Mouse (Mus musculus) hindbrain, embryonic 11.5 days (tissue): ENCODE results near the gene Susd2. TPM values are rescaled to one million over a fixed set of nuclear protein-coding genes. Genes with fewer than 3 reads are reported as not detected.
A peak's percentile ranks its signal among the peaks of the same experiment; 100 is the strongest.

Source experiments
- ATAC-seq: fragments of 200-750 bp; cut with Nextera tagmentation; 2 replicates; pipeline ENCODE4 v1.8.0; 2017; ENCODE audit warnings: mild to moderate bottlenecking, moderate TSS enrichment, moderate library complexity; ENCODE audit not compliant: low FRiP score
- DNase-seq: peaks from one replicate; pipeline ENCODE4 v3.0.0-alpha.2; 2015; ENCODE audit warnings: low spot score
- H3K27ac ChIP-seq: fragments of 300-500 bp; sonication (generic); 2 replicates; pipeline ENCODE4 v1.5.1; 2014; ENCODE audit warnings: mild to moderate bottlenecking, low read depth, low read length
- H3K27me3 ChIP-seq: fragments of 300-500 bp; sonication (generic); 2 replicates; pipeline ENCODE4 v1.6.1; 2014; ENCODE audit warnings: mild to moderate bottlenecking, low read length, moderate library complexity, mixed read lengths; ENCODE audit not compliant: control insufficient read depth, insufficient read depth
- H3K36me3 ChIP-seq: fragments of 300-500 bp; sonication (generic); 2 replicates; pipeline ENCODE4 v1.6.1; 2014; ENCODE audit warnings: mild to moderate bottlenecking, low read length, moderate library complexity, mixed read lengths; ENCODE audit not compliant: control insufficient read depth, insufficient read depth
- H3K4me1 ChIP-seq: fragments of 300-500 bp; sonication (generic); replicated peaks from 2 replicates; pipeline ENCODE4 v1.6.1; 2014; ENCODE audit warnings: low read length, mixed read lengths; ENCODE audit not compliant: control insufficient read depth, insufficient read depth
- H3K4me2 ChIP-seq: fragments of 300-500 bp; sonication (generic); replicated peaks from 2 replicates; pipeline ENCODE4 v1.6.1; 2014; ENCODE audit warnings: mild to moderate bottlenecking, low read depth, low read length
- H3K4me3 ChIP-seq: fragments of 300-500 bp; sonication (generic); 2 replicates; pipeline ENCODE4 v1.5.1; 2014; ENCODE audit warnings: low read depth, low read length
- H3K9ac ChIP-seq: fragments of 300-500 bp; sonication (generic); 2 replicates; pipeline ENCODE4 v1.6.1; 2014; ENCODE audit warnings: low read depth, low read length
- H3K9me3 ChIP-seq: fragments of 300-500 bp; sonication (generic); 2 replicates; pipeline ENCODE4 v1.6.1; 2016; ENCODE audit warnings: low read length; ENCODE audit not compliant: control insufficient read depth
- WGBS: fragments of 180-500 bp; shearing (Covaris S2); extraction: QIAGEN DNeasy Blood & Tissue Kit; methylation state at CpG from one replicate; pipeline ENCODE4 v1.1.7; 2014; 5-methylcytosine and 5-hydroxymethylcytosine counted together
- polyA plus RNA-seq: library from polyadenylated mRNA; unstranded; fragments of >200 nt; fragmentation: Nextera tagmentation; extraction: Ambion mirVana; gene quantifications from 2 replicates; pipeline ENCODE4 v1.2.1, GENCODE M21; 2014

Gene Susd2
- polyA plus RNA-seq, 1 experiment from 2014 or later, result 2.1 TPM

- WGBS, result 88% methylated on average over 8 of the region's 8 CpGs
Measured at GRCm38 (mm10) chr10:75595981-75596380, 47.8 kb downstream of the Susd2 start.

GRCm38 (mm10) chr10:75592585-75592984, 51.2 kb downstream of the Susd2 start:
- Histone ChIP-seq H3K4me3 (no peak overlapping the region), H3K36me3 (no peaks in the 10 kb centered on the region), H3K27me3 (no peaks in the 10 kb centered on the region), H3K27ac (no peak overlapping the region), H3K4me2 (no peak overlapping the region), H3K9ac (no peak overlapping the region), H3K9me3 (no peaks in the 10 kb centered on the region), H3K4me1 (0 out of 2 replicates have a peak, but pooled peaks cover 2% of the 10 kb centered on the region)
- ATAC-seq (no peak), DNase-seq (no peak)
- WGBS, result 86% methylated on average over 7 of the region's 7 CpGs

More at GRCm38 (mm10) chr10:75595981-75596380, 47.8 kb downstream of the Susd2 start:
- ATAC-seq (no peak), DNase-seq (no peak)
- no peak overlapping the region for H3K4me3 ChIP-seq
- H3K9me3 ChIP-seq, result no peaks in the 10 kb centered on the region
- no peaks in the 10 kb centered on the region for H3K4me1 ChIP-seq
- H3K9ac ChIP-seq, result no peak overlapping the region
- no peaks in the 10 kb centered on the region for H3K36me3 ChIP-seq
- H3K27ac ChIP-seq, result no peak overlapping the region
- H3K4me2 ChIP-seq, result no peak overlapping the region
- no peaks in the 10 kb centered on the region for H3K27me3 ChIP-seq

GRCm38 (mm10) chr10:75591211-75591894, 52.5 kb downstream of the Susd2 start:
- ATAC-seq, result no peak
- Histone ChIP-seq H3K36me3 (no peaks in the 10 kb centered on the region), H3K4me2 (no peak overlapping the region), H3K27me3 (no peaks in the 10 kb centered on the region), H3K27ac (no peak overlapping the region), H3K4me3 (no peak overlapping the region), H3K4me1 (0 out of 2 replicates have a peak, but pooled peaks cover 2% of the 10 kb centered on the region), H3K9ac (no peak overlapping the region), H3K9me3 (no peaks in the 10 kb centered on the region)
- DNase-seq, result no peak
- 77% methylated on average over 12 of the region's 12 CpGs for WGBS

GRCm38 (mm10) chr10:75589651-75590050, 54.2 kb downstream of the Susd2 start:
- Histone ChIP-seq H3K27ac (peak overlapping the region; percentile 3; the same call in 1 of the 2 replicates), H3K27me3 (peaks cover 4% of the 10 kb centered on the region), H3K9ac (no peak overlapping the region), H3K36me3 (no peaks in the 10 kb centered on the region), H3K4me3 (no peak overlapping the region), H3K4me2 (no peak overlapping the region), H3K4me1 (0 out of 2 replicates have a peak, but pooled peaks cover 2% of the 10 kb centered on the region), H3K9me3 (no peaks in the 10 kb centered on the region)
- WGBS, result 83% methylated on average over 16 of the region's 16 CpGs
- DNase-seq (no peak), ATAC-seq (no peak)

- no peak for ATAC-seq
- peak within 1 kb of the TSS; percentile 3; the same call in 1 of the 2 replicates for H3K27ac ChIP-seq
- H3K27me3 ChIP-seq, result peaks cover 4% of the 10 kb centered on the region
- no peaks in the 10 kb centered on the region for H3K9me3 ChIP-seq
- H3K4me2 ChIP-seq, result no peak within 1 kb of the TSS
- no peaks in the 10 kb centered on the region for H3K36me3 ChIP-seq
- H3K4me1 ChIP-seq, result 0 out of 2 replicates have a peak, but pooled peaks cover 2% of the 10 kb centered on the region
- WGBS, result 40% methylated on average over 5 of the region's 5 CpGs
- peak; percentile 20 for DNase-seq
- H3K4me3 ChIP-seq, result no peak within 1 kb of the TSS
- no peak within 1 kb of the TSS for H3K9ac ChIP-seq
Measured at GRCm38 (mm10) chr10:75589129-75589528, 54.7 kb downstream of the Susd2 start, which contains the start of gene Ggt5. TSS of gene Ggt5 (plus strand) at chr10:75589340.

- no peak overlapping the region for H3K27ac ChIP-seq
- H3K27me3 ChIP-seq, result peaks cover 4% of the 10 kb centered on the region
- H3K9me3 ChIP-seq, result no peaks in the 10 kb centered on the region
- H3K4me2 ChIP-seq, result no peak overlapping the region
- H3K4me3 ChIP-seq, result no peak overlapping the region
- 84% methylated on average over 5 of the region's 5 CpGs for WGBS
- no peak overlapping the region for H3K9ac ChIP-seq
- DNase-seq (no peak), ATAC-seq (no peak)
- H3K4me1 ChIP-seq, result 0 out of 2 replicates have a peak, but pooled peaks cover 2% of the 10 kb centered on the region
- H3K36me3 ChIP-seq, result no peaks in the 10 kb centered on the region
Measured at GRCm38 (mm10) chr10:75588336-75588735, 55.5 kb downstream of the Susd2 start.

GRCm38 (mm10) chr10:75587781-75588180, 56.0 kb downstream of the Susd2 start:
- Histone ChIP-seq H3K27me3 (peaks cover 4% of the 10 kb centered on the region), H3K27ac (no peak overlapping the region), H3K36me3 (no peaks in the 10 kb centered on the region), H3K9ac (no peak overlapping the region), H3K4me2 (no peak overlapping the region), H3K9me3 (no peaks in the 10 kb centered on the region), H3K4me1 (0 out of 2 replicates have a peak, but pooled peaks cover 2% of the 10 kb centered on the region), H3K4me3 (no peak overlapping the region)
- 93% methylated on average over 4 of the region's 4 CpGs for WGBS
- DNase-seq (no peak), ATAC-seq (no peak)
